Mouse (Mus musculus) CH12.LX (cell line): ENCODE data around the gene Gm13276.
"Not testable (repeated sequence)": the region's sequence is repeated elsewhere in the genome, so short reads cannot be mapped to it uniquely, and the experiment has no call there.

Source experiments
- CHD1 ChIP-seq: IDR thresholded peaks from 2 replicates; pipeline ENCODE4 v1.6.1; 2012; ENCODE audit warnings: low read depth, low read length, improper control_type of control experiment, inconsistent platforms
- CTCF ChIP-seq, 2 experiments: IDR thresholded peaks in 1 of 2; conservative IDR thresholded peaks in 1 of 2; 2 replicates each; pipeline ENCODE4 v1.5.1; 2011 to 2012; ENCODE audit warnings: low read depth in 2 of 2, low read length in 2 of 2, improper control_type of control experiment in 1 of 2, inconsistent platforms in 1 of 2, mild to moderate bottlenecking in 1 of 2, moderate library complexity in 1 of 2
- EP300 ChIP-seq: IDR thresholded peaks from 2 replicates; pipeline ENCODE4 v1.6.1; 2011; ENCODE audit warnings: low read length, improper control_type of control experiment
- ETS1 ChIP-seq: conservative IDR thresholded peaks from 2 replicates; pipeline ENCODE4 v1.6.1; 2012; ENCODE audit warnings: low read depth, mild to moderate bottlenecking, inconsistent platforms, low read length, improper control_type of control experiment, moderate library complexity
- IRF4 ChIP-seq: IDR thresholded peaks from 2 replicates; pipeline ENCODE4 v1.6.1; 2014; ENCODE audit warnings: low read depth, mild to moderate bottlenecking, inconsistent platforms, low read length, improper control_type of control experiment
- JUND ChIP-seq: conservative IDR thresholded peaks from 2 replicates; pipeline ENCODE4 v1.6.1; 2011; ENCODE audit warnings: low read depth, low read length, improper control_type of control experiment
- MXI1 ChIP-seq: IDR thresholded peaks from 2 replicates; pipeline ENCODE4 v1.6.1; 2011; ENCODE audit warnings: mild to moderate bottlenecking, low read depth, low read length, improper control_type of control experiment
- POLR2A ChIP-seq: IDR thresholded peaks from 2 replicates; pipeline ENCODE4 v1.6.1; 2011; ENCODE audit warnings: low read depth, mild to moderate bottlenecking, improper control_type of control experiment, low read length
- POLR2AphosphoS2 ChIP-seq: IDR thresholded peaks from 2 replicates; pipeline ENCODE4 v1.6.1; 2011; ENCODE audit warnings: low read depth, low read length, improper control_type of control experiment
- SIN3A ChIP-seq: IDR thresholded peaks from 2 replicates; pipeline ENCODE4 v1.6.1; 2012; ENCODE audit warnings: low read length, improper control_type of control experiment, inconsistent platforms
- SMC3 ChIP-seq: IDR thresholded peaks from 2 replicates; pipeline ENCODE4 v1.6.1; 2011; ENCODE audit warnings: low read depth, low read length, improper control_type of control experiment
- USF1 ChIP-seq: IDR thresholded peaks from 2 replicates; pipeline ENCODE4 v1.6.1; 2014; ENCODE audit warnings: low read depth, mild to moderate bottlenecking, inconsistent platforms, low read length, improper control_type of control experiment
- USF2 ChIP-seq: conservative IDR thresholded peaks from 2 replicates; pipeline ENCODE4 v1.6.1; 2011; ENCODE audit warnings: low read depth, low read length, improper control_type of control experiment
- ZNF384 ChIP-seq: IDR thresholded peaks from 2 replicates; pipeline ENCODE4 v1.6.1; 2012; ENCODE audit warnings: low read depth, low read length, improper control_type of control experiment, inconsistent platforms

DNA sequence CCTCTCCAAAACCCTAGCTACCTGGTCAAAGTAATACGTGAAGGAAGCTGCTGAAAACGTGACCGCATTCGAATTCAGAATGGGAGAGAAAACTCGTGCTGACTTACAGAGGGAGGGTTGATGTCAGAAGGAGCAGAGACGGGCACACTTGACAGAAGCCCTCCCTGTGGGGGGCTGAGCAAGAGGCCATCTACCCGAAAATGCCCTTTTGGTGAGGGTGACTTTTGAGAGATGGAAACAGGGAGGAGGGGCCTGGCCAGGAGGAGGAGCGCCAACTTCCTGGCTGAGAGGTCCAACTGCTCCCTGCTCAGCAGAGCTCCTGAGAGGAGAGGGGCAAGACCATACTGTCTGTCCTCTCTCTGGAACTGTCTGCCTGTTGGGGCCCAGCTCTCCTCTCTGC lies 19.7 kb downstream of the Gm13276 start, which contains the start of gene Gm13288:
- not testable (repeated sequence) for TF ChIP-seq POLR2A; USF1; JUND; ETS1; IRF4; CTCF (conservative IDR thresholded peaks at IDR 0.05 in 1 of 2, IDR thresholded peaks at IDR 0.05 in 1 of 2; ENCODE audit: low read depth in 2 of 2, low read length in 2 of 2); EP300; POLR2AphosphoS2; CHD1; USF2; ZNF384; SMC3; SIN3A; MXI1
